Mouse (Mus musculus): Measurements from ENCODE around the gene Fbxo21. TPM values are rescaled to one million over a fixed set of nuclear protein-coding genes. Genes with fewer than 3 reads are reported as not detected.

Fbxo21 gene
- 72.7 and 84.9 TPM in 2 replicates for polyA plus RNA-seq (2012; rRNA removed)

GRCm38 (mm10) chr5:117976657-117977500 lies at the start of gene Fbxo21:
TSS of gene Fbxo21 (plus strand) at chr5:117976730.

DNA sequence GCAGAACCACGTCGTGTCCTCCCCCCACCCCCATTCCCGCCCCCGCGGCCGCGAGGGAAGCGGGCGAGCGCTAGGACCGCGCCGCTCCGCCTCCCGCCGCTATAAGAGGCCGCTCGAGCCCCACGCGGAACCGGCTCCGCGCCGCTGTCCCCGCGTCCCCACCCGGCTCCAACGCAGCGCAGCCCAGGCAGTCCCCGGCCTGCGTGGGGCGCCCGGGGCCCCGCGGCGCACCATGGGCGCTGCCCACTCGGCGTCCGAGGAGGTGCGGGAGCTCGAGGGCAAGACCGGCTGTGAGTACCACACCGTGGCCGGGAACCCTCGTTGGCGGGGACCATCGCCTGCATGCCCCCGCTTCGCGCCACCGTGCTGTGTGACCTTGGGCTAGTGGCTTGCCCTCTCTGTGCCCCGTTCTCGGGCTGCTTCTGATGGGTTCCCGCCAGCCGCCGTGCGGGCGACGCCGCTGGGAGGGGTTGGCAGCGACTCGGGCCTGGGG lies 51.2 kb downstream of the Fbxo21 start, which contains the start of gene Tesc:
TSS of gene Tesc (plus strand) at position 46 of the 493 bp plus-strand sequence.

Other genes starting within 250 kb of the Fbxo21 start
- 0.35 and 0.42 TPM in 2 replicates for gene Nos1, start 195.7 kb upstream of the Fbxo21 start, polyA plus RNA-seq (2012; rRNA removed)
- 0.60 and 0.97 TPM in 2 replicates for gene Tesc, start 51.0 kb downstream of the Fbxo21 start, polyA plus RNA-seq (2012; rRNA removed)
- 45.1 and 50.0 TPM in 2 replicates for gene Fbxw8, start 178.7 kb downstream of the Fbxo21 start, polyA plus RNA-seq (2012; rRNA removed)
- 0.43 and 1.2 TPM in 2 replicates for gene Hrk, start 187.9 kb downstream of the Fbxo21 start, polyA plus RNA-seq (2012; rRNA removed)

All from central nervous system, embryonic 11.5 days (tissue).